Mouse (Mus musculus) sigmoid colon, adult 10 weeks (tissue): ENCODE measurements around the gene Foxk2. TPM values are rescaled to one million over a fixed set of nuclear protein-coding genes. Genes with fewer than 3 reads are reported as not detected.

Experiments used
- polyA plus RNA-seq: library from polyadenylated mRNA; stranded (reverse); fragments of 350-450 nt; fragmentation: Illumina TruSeq; extraction: RNeasy Lipid Tissue Mini Kit (QIAGEN cat#74804); gene quantifications from one replicate; pipeline ENCODE4 v1.2.3, GENCODE M21; 2014; ENCODE audit warnings: low read depth, low replicate concordance

Foxk2 gene
- polyA plus RNA-seq, result 12.0 TPM

GRCm38 (mm10) chr11:121259160-121260100, at the start of gene Foxk2:
Gene Foxk2, plus strand, starts transcription at chr11:121259990.

GRCm38 (mm10) chr11:121229018-121229439, 30.8 kb upstream of the Foxk2 start, which contains the start of gene Cybc1:
Gene Cybc1, minus strand, starts transcription at chr11:121229322.

GRCm38 (mm10) chr11:121236564-121237344, 23.0 kb upstream of the Foxk2 start, which contains the start of gene Narf:
Gene Narf, plus strand, starts transcription at chr11:121237253.

GRCm38 (mm10) chr11:121354091-121354707, 94.4 kb downstream of the Foxk2 start, which contains the start of gene Wdr45b:
Gene Wdr45b, minus strand, starts transcription at chr11:121354445.

Other genes starting within 250 kb of the Foxk2 start
- gene Cd7, start 220.6 kb upstream of the Foxk2 start, polyA plus RNA-seq, result not detected
- 278 TPM for gene Sectm1b, start 196.4 kb upstream of the Foxk2 start, polyA plus RNA-seq
- gene Sectm1a, start 178.8 kb upstream of the Foxk2 start, polyA plus RNA-seq, result 6.2 TPM
- not detected for gene Tex19.2, start 141.3 kb upstream of the Foxk2 start, polyA plus RNA-seq
- gene Tex19.1, start 113.8 kb upstream of the Foxk2 start, polyA plus RNA-seq, result not detected
- not detected for gene Uts2r, start 99.7 kb upstream of the Foxk2 start, polyA plus RNA-seq
- 11.2 TPM for gene Hexdc, start 55.6 kb upstream of the Foxk2 start, polyA plus RNA-seq
- gene Ogfod3, start 55.3 kb upstream of the Foxk2 start, polyA plus RNA-seq, result 2.3 TPM
- gene Cybc1, start 30.7 kb upstream of the Foxk2 start, polyA plus RNA-seq, result 13.2 TPM
- 26.2 TPM for gene Narf, start 22.7 kb upstream of the Foxk2 start, polyA plus RNA-seq
- gene Wdr45b, start 94.5 kb downstream of the Foxk2 start, polyA plus RNA-seq, result 65.0 TPM
- 2.1 TPM for gene Rab40b, start 128.3 kb downstream of the Foxk2 start, polyA plus RNA-seq
- 9.4 TPM for gene Fn3krp, start 161.4 kb downstream of the Foxk2 start, polyA plus RNA-seq
- gene Fn3k, start 174.9 kb downstream of the Foxk2 start, polyA plus RNA-seq, result 2.0 TPM
- 26.4 TPM for gene Tbcd, start 192.0 kb downstream of the Foxk2 start, polyA plus RNA-seq